Mouse (Mus musculus) intestine, embryonic 14.5 days (tissue): ENCODE measurements around the gene Ulk4. TPM values are rescaled to one million over a fixed set of nuclear protein-coding genes. Genes with fewer than 3 reads are reported as not detected.

Experiments used
- ATAC-seq: fragments of 200-750 bp; cut with Nextera tagmentation; replicated peaks from 2 replicates; pipeline ENCODE4 v1.8.0; 2017; ENCODE audit warnings: low read depth, moderate number of reproducible peaks, moderate TSS enrichment, moderate library complexity; ENCODE audit not compliant: low FRiP score, low TSS enrichment
- DNase-seq: peaks from one replicate; pipeline ENCODE4 v3.0.0-alpha.2; 2018; ENCODE audit warnings: low spot score
- H3K27ac ChIP-seq: fragments of 300-500 bp; sonication (generic); 2 replicates; pipeline ENCODE4 v1.5.1; 2014; ENCODE audit warnings: low read depth, mild to moderate bottlenecking, control low read depth
- H3K27me3 ChIP-seq: fragments of 300-500 bp; sonication (generic); replicated peaks from 2 replicates; pipeline ENCODE4 v1.6.1; 2014; ENCODE audit warnings: low read length, control low read depth; ENCODE audit not compliant: control insufficient read depth, insufficient read depth
- H3K36me3 ChIP-seq: fragments of 300-500 bp; sonication (generic); 2 replicates; pipeline ENCODE4 v1.6.1; 2014; ENCODE audit warnings: low read length, control low read depth; ENCODE audit not compliant: control insufficient read depth, insufficient read depth
- H3K4me1 ChIP-seq: fragments of 300-500 bp; sonication (generic); replicated peaks from 2 replicates; pipeline ENCODE4 v1.6.1; 2014; ENCODE audit warnings: low read length, control low read depth, mixed read lengths; ENCODE audit not compliant: control insufficient read depth, insufficient read depth
- H3K4me2 ChIP-seq: fragments of 300-500 bp; sonication (generic); 2 replicates; pipeline ENCODE4 v1.6.1; 2014; ENCODE audit warnings: low read length
- H3K4me3 ChIP-seq: fragments of 300-500 bp; sonication (generic); 2 replicates; pipeline ENCODE4 v1.5.1; 2014; ENCODE audit warnings: low read depth, low read length, control low read depth, mixed read lengths
- H3K9ac ChIP-seq: fragments of 300-500 bp; sonication (generic); 2 replicates; pipeline ENCODE4 v1.6.1; 2014; ENCODE audit warnings: mild to moderate bottlenecking, low read length
- H3K9me3 ChIP-seq: fragments of 300-500 bp; sonication (generic); 2 replicates; pipeline ENCODE4 v1.6.1; 2016; ENCODE audit warnings: low read length, control low read depth; ENCODE audit not compliant: control insufficient read depth
- WGBS: fragments of 180-500 bp; shearing (Covaris S2); extraction: QIAGEN DNeasy Blood & Tissue Kit; methylation state at CpG from one replicate; pipeline ENCODE4 v1.1.7; 2014; 5-methylcytosine and 5-hydroxymethylcytosine counted together
- polyA plus RNA-seq: library from polyadenylated mRNA; unstranded; fragments of >200 nt; fragmentation: Nextera tagmentation; extraction: Ambion mirVana; gene quantifications from 2 replicates; pipeline ENCODE4 v1.2.1, GENCODE M21; 2014

The Ulk4 gene
- polyA plus RNA-seq, 1 experiment from 2014 or later, result 122 TPM

DNA sequence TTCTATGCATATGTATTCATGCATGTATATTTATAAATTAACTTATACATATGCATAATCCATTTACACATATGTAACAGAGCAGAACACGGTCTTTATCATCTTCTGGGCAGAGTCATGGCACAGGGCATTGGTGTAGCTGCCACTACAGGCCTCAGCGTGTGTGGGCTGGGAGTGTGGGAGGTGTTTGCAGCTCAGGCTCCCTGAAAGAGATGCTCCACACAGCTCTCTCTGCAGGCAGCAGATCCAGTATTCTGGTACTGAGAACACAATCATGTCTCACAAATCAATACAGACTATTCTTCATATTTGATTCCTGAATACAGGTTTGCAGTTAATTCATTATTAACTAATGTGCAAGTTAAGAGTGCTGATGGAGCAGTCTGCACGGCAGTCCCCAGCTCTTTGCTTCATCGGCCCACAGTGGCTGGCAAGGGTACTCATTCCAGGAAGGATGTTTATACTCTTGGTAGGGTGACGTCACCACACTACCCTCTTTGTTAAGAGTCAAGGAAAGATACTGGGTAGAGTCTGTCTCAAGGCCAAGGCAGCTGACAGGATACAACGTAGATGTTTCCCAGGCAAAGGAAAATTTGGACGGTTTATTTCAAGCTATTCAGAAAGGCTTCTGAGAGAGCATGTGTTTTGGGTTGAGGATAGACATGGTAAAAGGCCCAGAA lies 276.2 kb downstream of the Ulk4 start:
- H3K27ac ChIP-seq, result peak overlapping the region; percentile 79
- no peak for DNase-seq

DNA sequence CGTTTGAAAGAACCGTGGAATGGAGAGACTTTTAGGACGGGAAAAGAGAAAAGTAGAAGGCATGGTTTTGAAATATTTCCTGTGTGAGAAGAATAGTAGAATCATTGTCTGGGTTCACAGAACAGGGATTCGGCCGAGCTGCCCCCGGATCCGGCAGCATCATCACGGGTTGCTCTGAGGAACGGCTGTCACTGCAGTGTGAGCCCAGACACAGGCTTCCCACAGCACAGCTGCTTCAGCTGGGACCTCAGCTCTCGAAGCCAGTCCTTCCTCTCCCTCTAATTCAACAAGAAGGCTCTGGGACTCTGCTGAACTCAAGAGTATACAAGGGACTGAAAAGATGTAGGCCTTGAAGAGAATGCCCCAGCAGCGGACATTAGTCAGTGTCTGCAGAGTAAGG lies 278.3 kb downstream of the Ulk4 start:
- 63% methylated on average over 11 of the region's 11 CpGs for WGBS
- Histone ChIP-seq H3K4me1 (peaks cover 28% of the 10 kb centered on the region), H3K4me3 (no peak overlapping the region), H3K4me2 (no peak overlapping the region), H3K36me3 (no peaks in the 10 kb centered on the region), H3K9ac (no peak overlapping the region), H3K9me3 (no peaks in the 10 kb centered on the region), H3K27me3 (no peaks in the 10 kb centered on the region), H3K27ac (peak overlapping the region; percentile 22; the same call in 1 of the 2 replicates)
- DNase-seq (no peak), ATAC-seq (no peak)

More for the DNA sequence above, 276.2 kb downstream of the Ulk4 start:
- no peak overlapping the region for H3K9ac ChIP-seq
- H3K36me3 ChIP-seq, result no peaks in the 10 kb centered on the region
- ATAC-seq, result peak; percentile 59
- peaks cover 28% of the 10 kb centered on the region for H3K4me1 ChIP-seq
- no peak overlapping the region for H3K4me2 ChIP-seq
- no peaks in the 10 kb centered on the region for H3K27me3 ChIP-seq
- WGBS, result 44% methylated on average over 7 of the region's 7 CpGs
- no peak overlapping the region for H3K4me3 ChIP-seq
- H3K9me3 ChIP-seq, result no peaks in the 10 kb centered on the region

DNA sequence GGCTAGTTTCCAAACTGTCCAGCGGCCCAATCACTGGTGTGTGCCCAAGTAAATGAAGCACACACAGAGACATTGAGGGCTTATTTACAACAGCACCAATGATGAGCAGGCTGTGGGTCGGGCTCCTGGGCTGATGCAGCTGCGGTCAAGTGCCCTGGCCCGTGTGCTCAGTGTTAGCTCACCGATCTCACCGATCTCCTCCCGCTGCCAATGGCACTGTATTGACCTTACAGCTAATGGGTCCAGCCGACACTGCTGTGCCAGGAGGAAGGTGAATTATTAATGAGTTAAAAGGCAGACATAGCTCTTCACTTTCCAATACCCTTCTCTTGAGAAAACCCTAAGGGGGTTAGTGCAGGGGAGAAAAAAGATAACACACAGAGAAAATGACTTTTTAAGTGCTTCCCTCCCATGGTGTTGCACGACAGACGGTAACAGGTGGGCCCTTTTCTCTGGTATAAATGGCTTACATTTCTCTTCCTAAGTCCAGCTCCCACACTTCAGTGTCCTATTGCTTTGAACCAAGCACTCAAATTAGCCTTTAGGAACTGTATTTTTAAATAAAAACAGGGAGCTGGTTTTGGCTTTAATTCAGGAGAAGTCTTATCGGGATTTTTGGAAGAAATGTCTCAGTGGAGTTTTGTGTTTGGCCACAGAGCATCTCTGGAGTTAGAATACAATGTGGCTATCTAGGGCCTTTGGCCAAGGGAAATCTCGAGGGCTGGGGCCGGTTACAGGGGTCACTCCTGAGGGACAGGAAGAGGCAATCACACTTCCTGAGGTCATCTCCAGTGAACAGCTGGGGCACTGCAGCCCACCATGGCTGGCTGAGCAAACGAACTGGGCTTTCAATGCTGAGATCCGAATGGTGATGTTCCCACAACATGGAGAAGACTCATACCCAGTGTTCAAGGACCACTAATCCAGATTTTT lies 282.5 kb downstream of the Ulk4 start:
- no peaks in the 10 kb centered on the region for H3K36me3 ChIP-seq
- H3K9ac ChIP-seq, result no peak overlapping the region
- DNase-seq (no peak), ATAC-seq (no peak)
- H3K27ac ChIP-seq, result no peak overlapping the region
- H3K27me3 ChIP-seq, result no peaks in the 10 kb centered on the region
- H3K4me3 ChIP-seq, result no peak overlapping the region
- H3K9me3 ChIP-seq, result no peaks in the 10 kb centered on the region
- H3K4me1 ChIP-seq, result peaks cover 19% of the 10 kb centered on the region
- no peak overlapping the region for H3K4me2 ChIP-seq
- 68% methylated on average over 15 of the region's 15 CpGs for WGBS

GRCm38 (mm10) chr9:120993004-120993403 lies 284.0 kb downstream of the Ulk4 start:
- Histone ChIP-seq H3K4me1 (peaks cover 17% of the 10 kb centered on the region), H3K9ac (no peak overlapping the region), H3K9me3 (no peaks in the 10 kb centered on the region), H3K4me2 (no peak overlapping the region), H3K4me3 (no peak overlapping the region), H3K27ac (no peak overlapping the region), H3K27me3 (no peaks in the 10 kb centered on the region), H3K36me3 (no peaks in the 10 kb centered on the region)
- DNase-seq (no peak), ATAC-seq (no peak)
- 80% methylated on average over 10 of the region's 10 CpGs for WGBS

DNA sequence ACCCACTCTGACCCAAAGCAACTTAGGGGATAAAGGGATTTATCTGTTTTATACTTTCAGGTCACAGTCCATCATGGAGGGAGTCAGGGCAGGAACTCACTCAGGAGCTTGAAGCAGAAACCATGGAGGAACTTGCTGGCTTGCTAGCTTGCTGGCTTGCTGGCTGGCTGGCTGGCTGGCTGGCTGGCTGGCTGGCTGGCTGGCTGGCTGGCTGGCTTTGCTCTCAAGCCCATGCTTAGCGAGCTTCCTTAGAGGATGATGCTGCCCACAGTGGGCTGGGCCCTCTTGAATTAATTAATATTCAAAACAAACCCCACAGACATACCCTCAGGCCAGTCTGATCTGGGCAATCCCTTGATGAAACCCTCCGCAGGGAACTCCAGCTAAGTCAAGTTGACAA lies 285.2 kb downstream of the Ulk4 start:
- no peak for DNase-seq
- no peak overlapping the region for H3K4me3 ChIP-seq
- no peaks in the 10 kb centered on the region for H3K9me3 ChIP-seq
- H3K4me2 ChIP-seq, result no peak overlapping the region
- WGBS, result 71% methylated on average over 2 of the region's 2 CpGs
- no peak overlapping the region for H3K27ac ChIP-seq
- H3K9ac ChIP-seq, result no peak overlapping the region
- H3K36me3 ChIP-seq, result no peaks in the 10 kb centered on the region
- no peaks in the 10 kb centered on the region for H3K27me3 ChIP-seq
- H3K4me1 ChIP-seq, result peaks cover 17% of the 10 kb centered on the region
- no peak for ATAC-seq

- H3K27ac ChIP-seq, result peak overlapping the region; percentile 29; the same call in 1 of the 2 replicates
- DNase-seq (no peak), ATAC-seq (no peak)
- H3K4me3 ChIP-seq, result no peak overlapping the region
- H3K4me2 ChIP-seq, result no peak overlapping the region
- no peaks in the 10 kb centered on the region for H3K36me3 ChIP-seq
- no peaks in the 10 kb centered on the region for H3K9me3 ChIP-seq
- peaks cover 17% of the 10 kb centered on the region for H3K4me1 ChIP-seq
- no peaks in the 10 kb centered on the region for H3K27me3 ChIP-seq
- WGBS, result 55% methylated on average over 15 of the region's 15 CpGs
- no peak overlapping the region for H3K9ac ChIP-seq
Observed at GRCm38 (mm10) chr9:120989806-120990700, 286.9 kb downstream of the Ulk4 start.

DNA sequence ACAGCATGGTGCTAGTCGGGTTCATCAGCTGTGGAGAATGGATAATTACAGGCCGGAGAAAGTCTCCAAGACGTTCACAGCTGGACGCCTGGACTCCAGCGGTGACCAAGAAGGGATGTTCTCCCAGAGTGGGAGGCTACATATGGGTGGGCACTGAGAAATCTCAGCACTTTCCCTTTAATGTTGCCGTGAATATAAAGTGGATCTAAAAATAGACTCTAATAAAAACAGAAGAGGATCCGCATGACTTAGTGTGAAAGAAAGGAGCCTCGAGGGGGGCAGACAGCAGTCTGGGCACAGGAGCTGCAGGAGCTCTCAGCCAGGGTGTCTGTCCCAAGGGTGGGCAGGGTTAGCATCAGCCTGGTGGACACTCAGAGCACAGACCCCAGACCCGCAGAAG lies 288.9 kb downstream of the Ulk4 start:
- Histone ChIP-seq H3K9ac (no peak overlapping the region), H3K27ac (no peak overlapping the region; the same call in 1 of the 2 replicates), H3K27me3 (no peaks in the 10 kb centered on the region), H3K36me3 (no peaks in the 10 kb centered on the region), H3K4me3 (no peak overlapping the region), H3K9me3 (no peaks in the 10 kb centered on the region), H3K4me1 (peaks cover 17% of the 10 kb centered on the region), H3K4me2 (no peak overlapping the region)
- DNase-seq, result no peak
- 40% methylated on average over 9 of the region's 9 CpGs for WGBS
- ATAC-seq, result no peak

- DNase-seq, result no peak
- ATAC-seq, result no peak
- H3K4me1 ChIP-seq, result peaks cover 17% of the 10 kb centered on the region
- WGBS, result 75% methylated on average over 4 of the region's 4 CpGs
- H3K4me2 ChIP-seq, result no peak overlapping the region
- H3K36me3 ChIP-seq, result no peaks in the 10 kb centered on the region
- H3K4me3 ChIP-seq, result no peak overlapping the region
- no peaks in the 10 kb centered on the region for H3K27me3 ChIP-seq
- H3K9me3 ChIP-seq, result no peaks in the 10 kb centered on the region
- no peak overlapping the region for H3K9ac ChIP-seq
- no peak overlapping the region for H3K27ac ChIP-seq
Observed at GRCm38 (mm10) chr9:120986994-120987393, 290.0 kb downstream of the Ulk4 start.
